Mouse (Mus musculus) liver, adult 2 months (tissue): Measurements from ENCODE around the gene Tnfrsf4.

Experiments used
- CTCF ChIP-seq: fragments of 200-500 bp; IDR thresholded peaks from 2 replicates; pipeline ENCODE4 v1.5.1; 2011; ENCODE audit warnings: low read depth, low read length, control low read depth
- POLR2A ChIP-seq: fragments of 200-500 bp; IDR thresholded peaks from 2 replicates; pipeline ENCODE4 v1.6.1; 2011; ENCODE audit warnings: low read length, control low read depth; ENCODE audit not compliant: insufficient read depth; ENCODE audit errors: extremely low read depth

DNA sequence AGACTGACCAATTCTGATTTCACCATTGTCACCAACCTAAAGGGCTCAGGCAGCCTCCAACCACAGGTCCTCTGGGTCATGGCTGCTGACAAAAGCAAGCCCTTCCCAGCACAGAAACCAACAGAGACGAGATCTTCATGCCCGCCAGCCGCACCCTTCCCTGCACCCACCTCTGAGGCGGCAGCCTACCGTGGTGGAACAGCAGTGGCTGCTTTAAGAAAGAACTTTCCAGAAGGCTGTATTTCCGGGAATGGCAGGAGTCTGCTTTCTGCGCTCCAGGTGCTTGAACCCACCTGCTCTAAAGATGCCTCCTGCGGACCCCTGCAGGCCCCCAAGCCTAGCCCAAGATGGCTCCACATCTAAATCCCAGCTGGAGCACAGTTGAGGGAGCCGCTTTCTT is 45.2 kb downstream of the Tnfrsf4 start:
- TF ChIP-seq POLR2A (no peak), CTCF (no peak)
